Mouse (Mus musculus) limb, embryonic 13.5 days (tissue): ENCODE measurements at regions not wholly inside any gene's neighbourhood (a gene's known extent, or its start where the extent isn't known, plus 50 kb on each side); places are given as distances from the start of the nearest gene placed in this dataset.
A peak's percentile ranks its signal among the peaks of the same experiment; 100 is the strongest.

Experiments
- ATAC-seq: fragments of 200-750 bp; cut with Nextera tagmentation; 2 replicates; pipeline ENCODE4 v1.8.0; 2017; ENCODE audit warnings: low read depth, moderate number of reproducible peaks, moderate TSS enrichment; ENCODE audit not compliant: low FRiP score
- H3K27ac ChIP-seq: fragments of 300-500 bp; sonication (generic); 2 replicates; pipeline ENCODE4 v1.5.1; 2015; ENCODE audit warnings: inconsistent platforms, mild to moderate bottlenecking, moderate library complexity
- H3K27me3 ChIP-seq: fragments of 300-500 bp; sonication (generic); 2 replicates; pipeline ENCODE4 v1.6.1; 2015; ENCODE audit warnings: mild to moderate bottlenecking, inconsistent platforms
- H3K36me3 ChIP-seq: fragments of 300-500 bp; sonication (generic); 2 replicates; pipeline ENCODE4 v1.6.1; 2015; ENCODE audit warnings: inconsistent platforms, mild to moderate bottlenecking, moderate library complexity
- H3K4me1 ChIP-seq: fragments of 300-500 bp; sonication (generic); 2 replicates; pipeline ENCODE4 v1.6.1; 2015; ENCODE audit warnings: inconsistent platforms
- H3K4me2 ChIP-seq: fragments of 300-500 bp; sonication (generic); replicated peaks from 2 replicates; pipeline ENCODE4 v1.6.1; 2015; ENCODE audit warnings: inconsistent platforms, mild to moderate bottlenecking, moderate library complexity
- H3K4me3 ChIP-seq: fragments of 300-500 bp; sonication (generic); 2 replicates; pipeline ENCODE4 v1.5.1; 2015; ENCODE audit warnings: moderate library complexity, mild to moderate bottlenecking, inconsistent platforms
- H3K9ac ChIP-seq: fragments of 300-500 bp; sonication (generic); 2 replicates; pipeline ENCODE4 v1.6.1; 2015; ENCODE audit warnings: mild to moderate bottlenecking, inconsistent platforms
- H3K9me3 ChIP-seq: fragments of 300-500 bp; sonication (generic); 2 replicates; pipeline ENCODE4 v1.6.1; 2016; ENCODE audit warnings: inconsistent platforms
- WGBS: fragments of 180-500 bp; shearing (Covaris S2); methylation state at CpG from one replicate; pipeline ENCODE4 v1.1.7; 2015; 5-methylcytosine and 5-hydroxymethylcytosine counted together

GRCm38 (mm10) chr15:10890220-10890921, 61.8 kb upstream of the C1qtnf3 start:
- Histone ChIP-seq H3K4me2 (peak overlapping the region; percentile 27; the same call in 1 of the 2 replicates), H3K27me3 (no peaks in the 10 kb centered on the region), H3K9ac (no peak overlapping the region), H3K27ac (peak overlapping the region; percentile 59; the same call in 1 of the 2 replicates), H3K36me3 (no peaks in the 10 kb centered on the region), H3K9me3 (peaks cover 8% of the 10 kb centered on the region; the same call in 1 of the 2 replicates), H3K4me3 (no peak overlapping the region), H3K4me1 (peaks cover 19% of the 10 kb centered on the region)
- 18% methylated on average over 8 of the region's 8 CpGs for WGBS
- ATAC-seq, result peak; percentile 92

DNA sequence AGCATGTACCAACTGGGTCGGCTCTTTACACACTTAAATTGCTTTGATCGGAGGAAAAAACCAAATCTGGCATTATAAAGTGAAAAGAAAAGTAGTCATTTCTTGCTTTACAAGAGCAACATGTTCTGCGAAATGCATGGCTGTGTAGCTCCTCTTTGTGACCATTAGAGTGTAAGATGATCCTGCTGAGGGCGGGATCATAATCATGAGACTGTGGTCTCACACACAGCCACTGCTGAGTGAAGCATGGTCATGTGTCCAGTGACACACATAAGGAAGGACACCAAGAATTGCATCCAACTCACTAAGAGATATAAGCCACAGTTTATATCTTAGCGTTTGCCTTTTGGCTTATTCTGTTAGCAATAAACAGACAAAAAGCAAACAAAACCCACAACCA, 53.8 kb upstream of the C1qtnf3 start:
- Histone ChIP-seq H3K27ac (no peak overlapping the region), H3K9ac (no peak overlapping the region), H3K4me3 (no peak overlapping the region), H3K9me3 (no peaks in the 10 kb centered on the region), H3K4me1 (peaks cover 15% of the 10 kb centered on the region), H3K4me2 (no peak overlapping the region), H3K27me3 (no peaks in the 10 kb centered on the region), H3K36me3 (no peaks in the 10 kb centered on the region)
- WGBS, result 63% methylated on average over 5 of the region's 5 CpGs
- ATAC-seq, result peak; percentile 72; the same call in 1 of the 2 replicates

DNA sequence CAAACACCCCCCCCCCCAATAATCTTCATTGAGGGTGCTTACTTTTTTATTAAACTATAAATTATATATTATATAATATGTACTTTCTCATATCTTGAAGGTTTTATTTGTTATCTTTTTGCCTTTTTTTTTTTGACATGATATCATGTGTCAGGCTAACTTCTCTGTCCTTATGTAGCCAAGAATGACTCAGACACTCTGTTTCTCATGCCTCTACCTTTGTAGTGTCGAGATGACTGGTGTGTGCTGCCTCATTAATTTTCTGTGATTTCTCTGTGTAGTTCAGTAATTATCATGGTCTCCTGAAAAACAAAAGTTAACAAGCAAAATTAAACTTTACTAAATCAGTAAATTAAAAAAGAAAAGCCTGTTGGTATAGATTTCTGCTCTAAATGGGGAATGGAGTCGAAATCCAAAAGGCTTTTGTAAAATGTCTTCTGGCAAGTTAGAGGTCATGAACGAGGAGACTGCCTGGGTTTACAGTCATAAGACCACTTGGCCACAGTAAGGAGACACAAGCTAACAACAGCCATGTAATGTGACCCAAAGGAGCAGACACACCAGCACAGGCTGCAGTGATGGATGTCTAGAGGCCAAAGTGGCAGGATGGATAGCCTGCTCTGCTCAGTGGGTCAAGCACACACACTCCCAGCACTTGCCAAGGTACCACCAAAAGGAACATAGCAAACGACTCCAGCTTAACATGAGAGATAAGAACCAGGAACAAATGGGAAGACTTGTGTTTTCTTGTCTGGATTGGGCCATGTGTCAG, 53.2 kb upstream of the C1qtnf3 start:
- WGBS, result 48% methylated on average over 4 of the region's 4 CpGs
- Histone ChIP-seq H3K4me2 (no peak overlapping the region), H3K36me3 (no peaks in the 10 kb centered on the region), H3K9me3 (no peaks in the 10 kb centered on the region), H3K9ac (no peak overlapping the region), H3K4me3 (no peak overlapping the region), H3K27me3 (no peaks in the 10 kb centered on the region), H3K27ac (no peak overlapping the region), H3K4me1 (peaks cover 15% of the 10 kb centered on the region)
- no peak for ATAC-seq

- no peaks in the 10 kb centered on the region for H3K27me3 ChIP-seq
- peaks cover 15% of the 10 kb centered on the region for H3K4me1 ChIP-seq
- no peaks in the 10 kb centered on the region for H3K36me3 ChIP-seq
- ATAC-seq, result no peak
- no peak overlapping the region for H3K4me2 ChIP-seq
- 89% methylated on average over 7 of the region's 7 CpGs for WGBS
- H3K27ac ChIP-seq, result no peak overlapping the region
- no peak overlapping the region for H3K9ac ChIP-seq
- no peaks in the 10 kb centered on the region for H3K9me3 ChIP-seq
- H3K4me3 ChIP-seq, result no peak overlapping the region
Measured at GRCm38 (mm10) chr15:10899904-10900303, 52.2 kb upstream of the C1qtnf3 start.

- Histone ChIP-seq H3K4me2 (no peak overlapping the region), H3K4me3 (no peak overlapping the region), H3K9ac (no peak overlapping the region), H3K27me3 (no peaks in the 10 kb centered on the region), H3K9me3 (no peaks in the 10 kb centered on the region), H3K27ac (no peak overlapping the region), H3K36me3 (no peaks in the 10 kb centered on the region), H3K4me1 (peaks cover 15% of the 10 kb centered on the region)
- 35% methylated on average over 3 of the region's 3 CpGs for WGBS
- no peak for ATAC-seq
Measured at GRCm38 (mm10) chr15:10901075-10901474, 51.1 kb upstream of the C1qtnf3 start.

GRCm38 (mm10) chr15:10901745-10902262, 50.3 kb upstream of the C1qtnf3 start:
- no peak for ATAC-seq
- Histone ChIP-seq H3K27ac (no peak overlapping the region), H3K4me2 (no peak overlapping the region), H3K4me1 (peaks cover 15% of the 10 kb centered on the region), H3K9ac (no peak overlapping the region), H3K9me3 (no peaks in the 10 kb centered on the region), H3K4me3 (no peak overlapping the region), H3K27me3 (no peaks in the 10 kb centered on the region), H3K36me3 (no peaks in the 10 kb centered on the region)
- 40% methylated on average over 1 of the region's 1 CpGs for WGBS
